Mouse (Mus musculus): ENCODE measurements at regions not wholly inside any gene's neighbourhood (a gene's known extent, or its start where the extent isn't known, plus 50 kb on each side); places are given as distances from the start of the nearest gene placed in this dataset.
"Not testable (repeated sequence)": the region's sequence is repeated elsewhere in the genome, so short reads cannot be mapped to it uniquely, and the experiment has no call there.

- H3K27me3 ChIP-seq (ENCODE audit: control insufficient read depth, insufficient read depth, insufficient read length) = no peaks in the 10 kb centered on the region
- H3K4me3 ChIP-seq (ENCODE audit: insufficient read depth, poor library complexity, severe bottlenecking) = no peak overlapping the region
- H3K79me3 ChIP-seq (ENCODE audit: low read depth) = no peaks in the 10 kb centered on the region
- H3ac ChIP-seq (ENCODE audit: control insufficient read depth, insufficient read length, low read depth) = no peak overlapping the region
- H3K79me2 ChIP-seq (ENCODE audit: control insufficient read depth, insufficient read depth) = no peaks in the 10 kb centered on the region
- H3K36me3 ChIP-seq (ENCODE audit: control insufficient read depth, insufficient read depth) = no peaks in the 10 kb centered on the region
- TF ChIP-seq MAX (IDR thresholded peaks at IDR 0.05) = no peak
- TF ChIP-seq CEBPB (IDR thresholded peaks at IDR 0.05; ENCODE audit: low read depth) = no peak
- no peak for TF ChIP-seq CTCF (IDR thresholded peaks at IDR 0.05; ENCODE audit: control insufficient read depth, insufficient read depth, insufficient read length)
- TF ChIP-seq USF1 (IDR thresholded peaks at IDR 0.05; ENCODE audit: low read depth) = no peak
Measured at GRCm38 (mm10) chr7:116736333-116736732, 232.2 kb downstream of the Nucb2 start.

- Histone ChIP-seq H3K27me3 (ENCODE audit: control insufficient read depth, insufficient read depth, insufficient read length) (no peaks in the 10 kb centered on the region), H3K79me2 (ENCODE audit: control insufficient read depth, insufficient read depth) (no peaks in the 10 kb centered on the region), H3ac (ENCODE audit: control insufficient read depth, insufficient read length, low read depth) (no peak overlapping the region), H3K79me3 (ENCODE audit: low read depth) (no peaks in the 10 kb centered on the region), H3K36me3 (ENCODE audit: control insufficient read depth, insufficient read depth) (no peaks in the 10 kb centered on the region), H3K4me3 (ENCODE audit: insufficient read depth, poor library complexity, severe bottlenecking) (no peak overlapping the region)
- TF ChIP-seq MYOG (IDR thresholded peaks at IDR 0.05; ENCODE audit: control insufficient read depth, extremely low read depth, insufficient read length) = no peak
- no peak for TF ChIP-seq MAX (IDR thresholded peaks at IDR 0.05)
- no peak for TF ChIP-seq CEBPB (IDR thresholded peaks at IDR 0.05; ENCODE audit: low read depth)
- TF ChIP-seq USF1 (IDR thresholded peaks at IDR 0.05; ENCODE audit: low read depth) = no peak
- TF ChIP-seq FOSL1 (IDR thresholded peaks at IDR 0.05; ENCODE audit: insufficient read depth, low read length, poor library complexity, severe bottlenecking) = no peak
- TF ChIP-seq CTCF (IDR thresholded peaks at IDR 0.05; ENCODE audit: control insufficient read depth, insufficient read depth, insufficient read length) = no peak
- no peak for TF ChIP-seq MYOD1 (IDR thresholded peaks at IDR 0.05; ENCODE audit: control insufficient read depth, insufficient read length, low read depth)
Measured at GRCm38 (mm10) chr7:116738009-116738408, 233.8 kb downstream of the Nucb2 start.

- H3K79me3 ChIP-seq (ENCODE audit: low read depth) = no peaks in the 10 kb centered on the region
- no peaks in the 10 kb centered on the region for H3K36me3 ChIP-seq (ENCODE audit: control insufficient read depth, insufficient read depth)
- no peak for TF ChIP-seq CEBPB (IDR thresholded peaks at IDR 0.05; ENCODE audit: low read depth)
- no peak for TF ChIP-seq FOSL1 (IDR thresholded peaks at IDR 0.05; ENCODE audit: insufficient read depth, low read length, poor library complexity, severe bottlenecking)
Measured at GRCm38 (mm10) chr7:116754556-116754955, 250.4 kb downstream of the Nucb2 start.

GRCm38 (mm10) chr7:116792181-116792580, 288.0 kb downstream of the Nucb2 start:
- not testable (repeated sequence) for H3K4me3 ChIP-seq (ENCODE audit: insufficient read depth, poor library complexity, severe bottlenecking)

More at GRCm38 (mm10) chr7:116754556-116754955, 250.4 kb downstream of the Nucb2 start:
- no peak overlapping the region for H3K4me3 ChIP-seq (ENCODE audit: insufficient read depth, poor library complexity, severe bottlenecking)
- no peak overlapping the region for H3ac ChIP-seq (ENCODE audit: control insufficient read depth, insufficient read length, low read depth)
- H3K79me2 ChIP-seq (ENCODE audit: control insufficient read depth, insufficient read depth) = no peaks in the 10 kb centered on the region
- no peaks in the 10 kb centered on the region for H3K27me3 ChIP-seq (ENCODE audit: control insufficient read depth, insufficient read depth, insufficient read length)

GRCm38 (mm10) chr7:116808475-116808874, 304.3 kb downstream of the Nucb2 start:
- no peaks in the 10 kb centered on the region for H3K79me3 ChIP-seq (ENCODE audit: low read depth)
- no peak overlapping the region for H3K4me3 ChIP-seq (ENCODE audit: insufficient read depth, poor library complexity, severe bottlenecking)
- TF ChIP-seq MYOD1 (IDR thresholded peaks at IDR 0.05; ENCODE audit: control insufficient read depth, insufficient read length, low read depth) = no peak
- no peak for TF ChIP-seq MYOG (IDR thresholded peaks at IDR 0.05; ENCODE audit: control insufficient read depth, extremely low read depth, insufficient read length)
- TF ChIP-seq CTCF (IDR thresholded peaks at IDR 0.05; ENCODE audit: control insufficient read depth, insufficient read depth, insufficient read length) = no peak
- no peak for TF ChIP-seq CEBPB (IDR thresholded peaks at IDR 0.05; ENCODE audit: low read depth)
- TF ChIP-seq FOSL1 (IDR thresholded peaks at IDR 0.05; ENCODE audit: insufficient read depth, low read length, poor library complexity, severe bottlenecking) = no peak
- TF ChIP-seq MAX (IDR thresholded peaks at IDR 0.05) = no peak
- TF ChIP-seq USF1 (IDR thresholded peaks at IDR 0.05; ENCODE audit: low read depth) = no peak
- H3K79me2 ChIP-seq (ENCODE audit: control insufficient read depth, insufficient read depth) = no peaks in the 10 kb centered on the region
- no peaks in the 10 kb centered on the region for H3K36me3 ChIP-seq (ENCODE audit: control insufficient read depth, insufficient read depth)
- H3K27me3 ChIP-seq (ENCODE audit: control insufficient read depth, insufficient read depth, insufficient read length) = no peaks in the 10 kb centered on the region
- no peak overlapping the region for H3ac ChIP-seq (ENCODE audit: control insufficient read depth, insufficient read length, low read depth)

More at GRCm38 (mm10) chr7:116792181-116792580, 288.0 kb downstream of the Nucb2 start:
- H3ac ChIP-seq (ENCODE audit: control insufficient read depth, insufficient read length, low read depth); H3K27me3 ChIP-seq (ENCODE audit: control insufficient read depth, insufficient read depth, insufficient read length); H3K36me3 ChIP-seq (ENCODE audit: control insufficient read depth, insufficient read depth); H3K79me3 ChIP-seq (ENCODE audit: low read depth); H3K79me2 ChIP-seq (ENCODE audit: control insufficient read depth, insufficient read depth): not testable (repeated sequence)

GRCm38 (mm10) chr7:116816494-116816893, 312.3 kb downstream of the Nucb2 start:
- H3K4me3 ChIP-seq (ENCODE audit: insufficient read depth, poor library complexity, severe bottlenecking) = no peak overlapping the region
- no peaks in the 10 kb centered on the region for H3K36me3 ChIP-seq (ENCODE audit: control insufficient read depth, insufficient read depth)
- H3K79me3 ChIP-seq (ENCODE audit: low read depth) = no peaks in the 10 kb centered on the region
- H3K27me3 ChIP-seq (ENCODE audit: control insufficient read depth, insufficient read depth, insufficient read length) = no peaks in the 10 kb centered on the region
- H3ac ChIP-seq (ENCODE audit: control insufficient read depth, insufficient read length, low read depth) = no peak overlapping the region
- TF ChIP-seq MAX (IDR thresholded peaks at IDR 0.05) = no peak
- no peak for TF ChIP-seq CTCF (IDR thresholded peaks at IDR 0.05; ENCODE audit: control insufficient read depth, insufficient read depth, insufficient read length)
- no peaks in the 10 kb centered on the region for H3K79me2 ChIP-seq (ENCODE audit: control insufficient read depth, insufficient read depth)

- TF ChIP-seq MAX (IDR thresholded peaks at IDR 0.05) (no peak), CTCF (IDR thresholded peaks at IDR 0.05; ENCODE audit: control insufficient read depth, insufficient read depth, insufficient read length) (no peak), FOSL1 (IDR thresholded peaks at IDR 0.05; ENCODE audit: insufficient read depth, low read length, poor library complexity, severe bottlenecking) (no peak), MYOD1 (IDR thresholded peaks at IDR 0.05; ENCODE audit: control insufficient read depth, insufficient read length, low read depth) (no peak), CEBPB (IDR thresholded peaks at IDR 0.05; ENCODE audit: low read depth) (no peak), MYOG (IDR thresholded peaks at IDR 0.05; ENCODE audit: control insufficient read depth, extremely low read depth, insufficient read length) (no peak), USF1 (IDR thresholded peaks at IDR 0.05; ENCODE audit: low read depth) (no peak)
Measured at GRCm38 (mm10) chr7:116817991-116818390, 313.8 kb downstream of the Nucb2 start.

More at GRCm38 (mm10) chr7:116817991-116818390, 313.8 kb downstream of the Nucb2 start:
- no peak overlapping the region for H3K4me3 ChIP-seq (ENCODE audit: insufficient read depth, poor library complexity, severe bottlenecking)
- no peaks in the 10 kb centered on the region for H3K79me2 ChIP-seq (ENCODE audit: control insufficient read depth, insufficient read depth)
- H3K27me3 ChIP-seq (ENCODE audit: control insufficient read depth, insufficient read depth, insufficient read length) = no peaks in the 10 kb centered on the region
- H3K36me3 ChIP-seq (ENCODE audit: control insufficient read depth, insufficient read depth) = no peaks in the 10 kb centered on the region
- no peak overlapping the region for H3ac ChIP-seq (ENCODE audit: control insufficient read depth, insufficient read length, low read depth)
- H3K79me3 ChIP-seq (ENCODE audit: low read depth) = no peaks in the 10 kb centered on the region

All from C2C12 (cell line).